Mouse (Mus musculus): ENCODE results near the gene Kcnq1.

GRCm38 (mm10) chr7:143123876-143124669 lies 17.9 kb downstream of the Kcnq1 start:
- TF ChIP-seq CTCF (IDR thresholded peaks at IDR 0.05; ENCODE audit: control insufficient read depth, insufficient read depth, insufficient read length) (no peak), USF1 (IDR thresholded peaks at IDR 0.05; ENCODE audit: low read depth) (no peak), MAX (IDR thresholded peaks at IDR 0.05) (no peak), MYOD1 (IDR thresholded peaks at IDR 0.05; ENCODE audit: control insufficient read depth, insufficient read length, low read depth) (no peak), MYOG (IDR thresholded peaks at IDR 0.05; ENCODE audit: control insufficient read depth, extremely low read depth, insufficient read length) (no peak), FOSL1 (IDR thresholded peaks at IDR 0.05; ENCODE audit: insufficient read depth, low read length, poor library complexity, severe bottlenecking) (no peak)

Measured in C2C12 (cell line).